Mouse (Mus musculus): Measurements from ENCODE around the gene Patj.

The Patj gene

GRCm38 (mm10) chr4:98449564-98450263, 54.1 kb downstream of the Patj start:
- DNase-seq, result no peak

- DNase-seq, result no peak
Observed at GRCm38 (mm10) chr4:98450308-98450707, 54.7 kb downstream of the Patj start.

GRCm38 (mm10) chr4:98450829-98451228, 55.2 kb downstream of the Patj start:
- DNase-seq, result no peak

GRCm38 (mm10) chr4:98451259-98451658, 55.7 kb downstream of the Patj start:
- DNase-seq, result no peak

GRCm38 (mm10) chr4:98452725-98453124, 57.1 kb downstream of the Patj start:
- DNase-seq, result no peak

- DNase-seq, result no peak
Observed at GRCm38 (mm10) chr4:98453231-98453630, 57.6 kb downstream of the Patj start.

- no peak for DNase-seq
Observed at GRCm38 (mm10) chr4:98455352-98455751, 59.8 kb downstream of the Patj start.

GRCm38 (mm10) chr4:98455910-98456309, 60.3 kb downstream of the Patj start:
- DNase-seq, result no peak

- no peak for DNase-seq
Observed at GRCm38 (mm10) chr4:98461804-98462341, 66.3 kb downstream of the Patj start.

GRCm38 (mm10) chr4:98465476-98465875, 69.9 kb downstream of the Patj start:
- DNase-seq, result peak; percentile 3 to 5

- DNase-seq, result no peak
Observed at GRCm38 (mm10) chr4:98465886-98466285, 70.3 kb downstream of the Patj start.

- no peak for DNase-seq
Observed at GRCm38 (mm10) chr4:98471376-98471775, 75.8 kb downstream of the Patj start.

- DNase-seq, result no peak
Observed at GRCm38 (mm10) chr4:98473491-98473890, 77.9 kb downstream of the Patj start.

- DNase-seq, result no peak
Observed at GRCm38 (mm10) chr4:98478005-98478404, 82.4 kb downstream of the Patj start.

GRCm38 (mm10) chr4:98486475-98486874, 90.9 kb downstream of the Patj start:
- DNase-seq, result no peak

- no peak for DNase-seq
Observed at GRCm38 (mm10) chr4:98486901-98487300, 91.3 kb downstream of the Patj start.

GRCm38 (mm10) chr4:98489386-98489785, 93.8 kb downstream of the Patj start:
- DNase-seq, result no peak

- DNase-seq, result no peak
Observed at GRCm38 (mm10) chr4:98498341-98498740, 102.8 kb downstream of the Patj start.

GRCm38 (mm10) chr4:98500182-98500581, 104.6 kb downstream of the Patj start:
- peak; percentile 31 to 36 for DNase-seq

GRCm38 (mm10) chr4:98500875-98501274, 105.3 kb downstream of the Patj start:
- no peak for DNase-seq

GRCm38 (mm10) chr4:98504743-98505142, 109.2 kb downstream of the Patj start:
- no peak for DNase-seq

GRCm38 (mm10) chr4:98508471-98509271, 113.1 kb downstream of the Patj start:
- no peak for DNase-seq

GRCm38 (mm10) chr4:98509939-98510338, 114.4 kb downstream of the Patj start:
- DNase-seq, result no peak

GRCm38 (mm10) chr4:98511296-98511695, 115.7 kb downstream of the Patj start:
- DNase-seq, result no peak
